Mouse (Mus musculus): ENCODE measurements around the gene Tmem53. TPM values are rescaled to one million over a fixed set of nuclear protein-coding genes. Genes with fewer than 3 reads are reported as not detected.

The Tmem53 gene
- polyA plus RNA-seq, 1 experiment: 16.1 TPM

DNA sequence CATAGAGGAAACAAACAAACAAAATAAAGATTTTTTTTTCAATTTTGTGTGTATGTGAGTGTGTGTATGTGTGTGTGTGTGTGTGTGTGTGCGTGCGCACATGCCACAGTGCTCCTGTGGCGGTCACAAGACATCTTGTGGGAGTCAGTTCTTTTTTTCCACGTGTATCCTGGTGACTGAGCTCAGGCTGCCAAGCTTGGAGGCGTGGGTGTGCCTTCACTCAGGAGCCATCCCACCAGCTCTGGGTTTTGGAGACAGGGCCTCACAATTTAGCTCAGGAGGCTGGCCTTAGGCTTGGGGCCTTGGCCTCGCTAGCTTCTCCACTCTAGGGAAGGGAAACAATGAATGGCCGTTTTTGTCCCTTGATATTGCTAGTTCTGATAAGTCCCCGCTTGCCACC lies 27.6 kb upstream of the Tmem53 start:
- WGBS: 91% methylated on average over 8 of the region's 8 CpGs
- no peaks in the 10 kb centered on the region for H3K27me3 ChIP-seq (ENCODE audit: control insufficient read depth, insufficient read depth, low read length)

DNA sequence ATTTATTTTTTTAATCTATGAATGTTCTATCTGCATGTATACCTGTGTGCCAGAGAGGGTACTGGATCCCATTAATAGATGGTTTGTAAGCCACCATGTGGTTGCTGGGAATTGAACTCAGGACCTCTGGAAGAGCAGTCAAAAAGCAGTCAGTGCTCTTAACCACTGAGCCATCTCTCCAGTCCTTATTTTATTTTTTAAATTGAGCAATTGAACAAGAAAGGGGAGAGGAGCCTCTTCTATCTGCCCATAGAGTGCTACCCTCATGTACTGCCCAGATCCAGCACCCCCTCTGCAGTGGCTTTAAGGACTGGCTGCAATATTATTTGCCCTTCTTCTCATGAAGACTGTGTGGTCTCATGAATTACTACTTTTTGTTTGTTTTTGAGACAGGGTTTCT lies 26.5 kb upstream of the Tmem53 start:
- Histone ChIP-seq H3K36me3 (ENCODE audit: control insufficient read depth, insufficient read depth, low read length) (no peaks in the 10 kb centered on the region), H3K4me1 (replicated peaks; ENCODE audit: control insufficient read depth, insufficient read depth, low read length) (no peaks in the 10 kb centered on the region), H3K27me3 (ENCODE audit: control insufficient read depth, insufficient read depth, low read length) (no peaks in the 10 kb centered on the region), H3K27ac (ENCODE audit: control insufficient read depth, insufficient read depth, low read length) (no peak overlapping the region), H3K4me3 (ENCODE audit: control insufficient read depth, insufficient read depth, low read length) (no peak overlapping the region)
- DNase-seq: no peak
- TF ChIP-seq CTCF (IDR thresholded peaks at IDR 0.05; ENCODE audit: borderline replicate concordance, control insufficient read depth, extremely low read depth, insufficient read depth, low read length, poor library complexity) (no peak), POLR2A (IDR thresholded peaks at IDR 0.05; ENCODE audit: control insufficient read depth, extremely low read depth, insufficient read depth, low read length, poor library complexity) (no peak)

More for the DNA sequence above, 27.6 kb upstream of the Tmem53 start:
- no peak for DNase-seq
- no peaks in the 10 kb centered on the region for H3K4me1 ChIP-seq (replicated peaks; ENCODE audit: control insufficient read depth, insufficient read depth, low read length)
- no peak overlapping the region for H3K27ac ChIP-seq (ENCODE audit: control insufficient read depth, insufficient read depth, low read length)
- no peak overlapping the region for H3K4me3 ChIP-seq (ENCODE audit: control insufficient read depth, insufficient read depth, low read length)
- TF ChIP-seq CTCF (IDR thresholded peaks at IDR 0.05; ENCODE audit: borderline replicate concordance, control insufficient read depth, extremely low read depth, insufficient read depth, low read length, poor library complexity) (no peak), POLR2A (IDR thresholded peaks at IDR 0.05; ENCODE audit: control insufficient read depth, extremely low read depth, insufficient read depth, low read length, poor library complexity) (no peak)
- no peaks in the 10 kb centered on the region for H3K36me3 ChIP-seq (ENCODE audit: control insufficient read depth, insufficient read depth, low read length)

GRCm38 (mm10) chr4:117229590-117229989 lies 22.2 kb upstream of the Tmem53 start:
- Histone ChIP-seq H3K27ac (ENCODE audit: control insufficient read depth, insufficient read depth, low read length) (no peak overlapping the region), H3K4me3 (ENCODE audit: control insufficient read depth, insufficient read depth, low read length) (no peak overlapping the region), H3K36me3 (ENCODE audit: control insufficient read depth, insufficient read depth, low read length) (no peaks in the 10 kb centered on the region), H3K27me3 (ENCODE audit: control insufficient read depth, insufficient read depth, low read length) (no peaks in the 10 kb centered on the region), H3K4me1 (replicated peaks; ENCODE audit: control insufficient read depth, insufficient read depth, low read length) (no peaks in the 10 kb centered on the region)
- 93% methylated on average over 15 of the region's 15 CpGs for WGBS
- TF ChIP-seq POLR2A (IDR thresholded peaks at IDR 0.05; ENCODE audit: control insufficient read depth, extremely low read depth, insufficient read depth, low read length, poor library complexity) (no peak), CTCF (IDR thresholded peaks at IDR 0.05; ENCODE audit: borderline replicate concordance, control insufficient read depth, extremely low read depth, insufficient read depth, low read length, poor library complexity) (no peak)
- DNase-seq: no peak

- no peaks in the 10 kb centered on the region for H3K36me3 ChIP-seq (ENCODE audit: control insufficient read depth, insufficient read depth, low read length)
- 72% methylated on average over 10 of the region's 10 CpGs for WGBS
- no peak for DNase-seq
Observed at GRCm38 (mm10) chr4:117230331-117230730, 21.4 kb upstream of the Tmem53 start.

DNA sequence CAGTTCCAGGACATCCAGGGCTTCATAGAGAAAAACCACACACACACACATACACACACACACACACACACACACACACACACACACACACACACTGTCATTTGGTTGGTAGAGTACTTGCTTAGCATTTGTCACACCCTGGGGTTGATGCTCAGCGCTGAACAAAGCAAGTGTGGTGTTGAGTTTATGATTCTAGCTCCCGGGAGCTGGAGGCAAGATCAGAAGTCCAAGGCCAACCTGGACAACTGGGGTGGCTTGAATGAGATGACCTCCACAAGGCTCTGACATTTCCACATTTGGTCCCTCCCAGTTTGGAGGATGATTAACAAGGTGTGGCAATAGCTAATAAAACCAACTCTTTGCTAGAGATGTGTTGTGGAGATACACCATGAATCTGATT lies 20.5 kb upstream of the Tmem53 start:
- Histone ChIP-seq H3K4me3 (ENCODE audit: control insufficient read depth, insufficient read depth, low read length) (no peak overlapping the region), H3K4me1 (replicated peaks; ENCODE audit: control insufficient read depth, insufficient read depth, low read length) (no peaks in the 10 kb centered on the region), H3K27ac (ENCODE audit: control insufficient read depth, insufficient read depth, low read length) (no peak overlapping the region), H3K27me3 (ENCODE audit: control insufficient read depth, insufficient read depth, low read length) (no peaks in the 10 kb centered on the region), H3K36me3 (ENCODE audit: control insufficient read depth, insufficient read depth, low read length) (no peaks in the 10 kb centered on the region)
- 97% methylated on average over 2 of the region's 2 CpGs for WGBS
- TF ChIP-seq POLR2A (IDR thresholded peaks at IDR 0.05; ENCODE audit: control insufficient read depth, extremely low read depth, insufficient read depth, low read length, poor library complexity): no peak
- no peak for TF ChIP-seq CTCF (IDR thresholded peaks at IDR 0.05; ENCODE audit: borderline replicate concordance, control insufficient read depth, extremely low read depth, insufficient read depth, low read length, poor library complexity)
- DNase-seq: no peak

More at GRCm38 (mm10) chr4:117230331-117230730, 21.4 kb upstream of the Tmem53 start:
- no peak overlapping the region for H3K4me3 ChIP-seq (ENCODE audit: control insufficient read depth, insufficient read depth, low read length)
- no peaks in the 10 kb centered on the region for H3K27me3 ChIP-seq (ENCODE audit: control insufficient read depth, insufficient read depth, low read length)
- H3K27ac ChIP-seq (ENCODE audit: control insufficient read depth, insufficient read depth, low read length): no peak overlapping the region
- H3K4me1 ChIP-seq (replicated peaks; ENCODE audit: control insufficient read depth, insufficient read depth, low read length): no peaks in the 10 kb centered on the region
- TF ChIP-seq POLR2A (IDR thresholded peaks at IDR 0.05; ENCODE audit: control insufficient read depth, extremely low read depth, insufficient read depth, low read length, poor library complexity) (no peak), CTCF (IDR thresholded peaks at IDR 0.05; ENCODE audit: borderline replicate concordance, control insufficient read depth, extremely low read depth, insufficient read depth, low read length, poor library complexity) (no peak)

DNA sequence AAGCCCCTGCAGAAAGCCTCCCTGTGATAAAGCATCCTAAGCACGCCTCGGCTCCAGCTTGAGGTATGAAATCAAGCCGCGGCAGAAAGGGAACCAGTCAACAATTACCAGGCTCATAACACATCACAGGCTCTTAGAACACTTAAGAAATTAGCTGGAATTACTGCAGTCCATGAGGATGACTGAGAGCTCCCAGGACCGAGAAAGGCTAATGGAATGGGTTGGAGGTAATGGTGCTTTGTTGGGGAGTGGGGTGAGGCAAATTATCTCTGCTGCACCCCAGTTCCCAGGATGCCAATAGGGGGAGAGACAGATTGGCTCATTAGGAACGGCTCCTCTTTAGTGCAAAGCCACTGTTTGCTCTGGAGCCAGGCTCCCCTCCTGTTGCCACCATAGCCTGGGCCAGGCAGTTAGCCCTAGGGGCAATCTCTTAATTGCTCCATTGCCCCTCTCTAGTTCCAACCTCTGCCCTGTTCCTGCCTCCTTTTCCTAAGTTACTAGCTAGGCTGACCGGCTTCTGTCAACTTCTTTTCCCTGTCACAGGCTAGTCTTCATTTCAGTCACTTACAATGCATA lies 17.5 kb upstream of the Tmem53 start:
- H3K4me1 ChIP-seq (replicated peaks; ENCODE audit: control insufficient read depth, insufficient read depth, low read length): no peaks in the 10 kb centered on the region
- H3K4me3 ChIP-seq (ENCODE audit: control insufficient read depth, insufficient read depth, low read length): no peak overlapping the region
- no peak for TF ChIP-seq CTCF (IDR thresholded peaks at IDR 0.05; ENCODE audit: borderline replicate concordance, control insufficient read depth, extremely low read depth, insufficient read depth, low read length, poor library complexity)
- no peak for TF ChIP-seq POLR2A (IDR thresholded peaks at IDR 0.05; ENCODE audit: control insufficient read depth, extremely low read depth, insufficient read depth, low read length, poor library complexity)
- WGBS: 88% methylated on average over 7 of the region's 7 CpGs
- no peak overlapping the region for H3K27ac ChIP-seq (ENCODE audit: control insufficient read depth, insufficient read depth, low read length)
- H3K36me3 ChIP-seq (ENCODE audit: control insufficient read depth, insufficient read depth, low read length): no peaks in the 10 kb centered on the region
- no peaks in the 10 kb centered on the region for H3K27me3 ChIP-seq (ENCODE audit: control insufficient read depth, insufficient read depth, low read length)
- DNase-seq: no peak

DNA sequence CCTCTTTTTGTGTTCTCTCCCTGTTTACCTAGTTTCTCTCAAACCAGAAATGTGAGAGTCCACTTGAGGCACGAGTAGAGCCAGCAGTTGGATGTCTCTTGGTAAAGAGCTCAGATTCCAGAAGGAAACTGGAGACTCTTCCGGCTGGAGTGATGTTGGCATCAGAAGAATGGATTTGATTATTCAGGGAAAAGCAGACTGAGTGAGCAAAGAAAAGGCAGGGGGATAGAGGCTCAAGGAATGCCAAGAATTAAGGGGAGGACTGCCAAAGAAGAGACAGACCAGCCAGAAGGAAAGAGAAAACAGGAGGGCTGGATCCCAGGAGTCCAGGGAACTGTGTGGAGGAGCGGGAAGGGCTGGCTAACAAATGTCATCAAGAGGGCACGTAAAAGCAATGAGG lies 15.9 kb upstream of the Tmem53 start:
- Histone ChIP-seq H3K4me1 (replicated peaks; ENCODE audit: control insufficient read depth, insufficient read depth, low read length) (no peaks in the 10 kb centered on the region), H3K4me3 (ENCODE audit: control insufficient read depth, insufficient read depth, low read length) (no peak overlapping the region), H3K36me3 (ENCODE audit: control insufficient read depth, insufficient read depth, low read length) (no peaks in the 10 kb centered on the region), H3K27me3 (ENCODE audit: control insufficient read depth, insufficient read depth, low read length) (no peaks in the 10 kb centered on the region), H3K27ac (ENCODE audit: control insufficient read depth, insufficient read depth, low read length) (no peak overlapping the region)
- TF ChIP-seq POLR2A (IDR thresholded peaks at IDR 0.05; ENCODE audit: control insufficient read depth, extremely low read depth, insufficient read depth, low read length, poor library complexity) (no peak), CTCF (IDR thresholded peaks at IDR 0.05; ENCODE audit: borderline replicate concordance, control insufficient read depth, extremely low read depth, insufficient read depth, low read length, poor library complexity) (no peak)
- no peak for DNase-seq
- WGBS: 84% methylated on average over 4 of the region's 4 CpGs
